Mouse (Mus musculus): ENCODE data around the gene 1110051M20Rik.
"Not testable (repeated sequence)": the region's sequence is repeated elsewhere in the genome, so short reads cannot be mapped to it uniquely, and the experiment has no call there.

Gene 1110051M20Rik

DNA sequence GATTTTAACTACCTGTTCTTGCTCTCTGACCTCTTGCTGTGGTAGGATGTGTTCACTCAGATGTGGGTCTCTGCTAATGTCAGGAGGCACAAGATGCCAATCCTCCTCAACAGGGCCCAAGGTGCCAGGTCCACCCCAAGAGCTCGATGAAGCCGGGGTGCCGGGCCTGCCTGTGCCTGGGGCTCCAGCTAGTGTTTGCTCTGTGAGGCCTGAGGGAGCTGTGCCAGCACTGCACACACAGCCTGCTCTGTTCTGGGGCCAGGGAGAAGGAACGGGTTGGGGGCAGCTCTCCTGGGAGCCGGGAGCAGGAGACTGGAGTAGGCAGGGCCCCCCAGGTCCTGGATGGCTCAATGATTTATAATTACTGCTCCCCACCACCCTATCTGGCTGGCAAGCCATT lies 186.4 kb downstream of the 1110051M20Rik start:
- DNase-seq (ENCODE audit: low spot score), result no peak

DNA sequence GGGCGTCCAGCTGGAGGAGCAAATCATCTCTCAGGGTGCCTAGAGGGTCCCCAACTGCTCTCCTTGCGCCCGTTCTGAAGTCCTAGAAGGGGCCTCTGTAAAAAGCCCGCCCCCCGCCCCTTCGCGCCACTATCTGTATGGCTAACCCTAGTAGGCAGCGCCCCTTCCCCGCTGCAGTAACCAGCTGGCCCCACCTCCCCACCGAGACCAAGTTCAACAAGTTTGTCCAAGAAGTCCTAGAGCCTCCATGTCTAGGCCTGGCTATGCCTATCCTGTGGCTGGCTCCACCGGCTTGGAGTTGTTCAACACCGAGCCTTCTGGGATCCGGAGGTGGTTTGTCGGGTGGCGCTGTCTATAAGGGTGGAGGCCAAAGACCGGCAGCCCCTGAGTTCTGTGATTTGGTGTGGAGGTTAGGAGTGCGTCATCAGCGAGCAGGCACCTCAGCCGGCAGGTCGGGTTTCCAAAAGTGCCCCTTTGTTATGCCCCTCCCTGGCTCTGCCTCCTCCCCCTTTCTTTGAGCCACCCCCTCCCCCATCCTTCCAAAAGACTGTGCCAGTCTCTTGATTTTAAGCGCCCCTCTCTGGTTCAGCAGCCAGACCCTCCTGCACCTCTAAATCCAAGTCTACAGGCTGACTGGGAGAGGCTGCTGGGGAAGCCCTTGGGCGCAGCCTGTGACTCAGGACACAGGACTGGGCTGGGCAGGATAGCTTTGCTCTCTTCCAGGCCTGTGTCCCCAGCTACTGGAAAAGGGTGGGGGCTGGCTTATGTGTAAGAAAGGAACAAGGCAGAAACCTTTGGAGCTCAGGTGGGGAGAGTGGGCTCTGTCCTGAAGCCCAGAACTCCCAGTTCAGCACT lies 187.2 kb downstream of the 1110051M20Rik start:
- DNase-seq (ENCODE audit: low spot score), result no peak

DNA sequence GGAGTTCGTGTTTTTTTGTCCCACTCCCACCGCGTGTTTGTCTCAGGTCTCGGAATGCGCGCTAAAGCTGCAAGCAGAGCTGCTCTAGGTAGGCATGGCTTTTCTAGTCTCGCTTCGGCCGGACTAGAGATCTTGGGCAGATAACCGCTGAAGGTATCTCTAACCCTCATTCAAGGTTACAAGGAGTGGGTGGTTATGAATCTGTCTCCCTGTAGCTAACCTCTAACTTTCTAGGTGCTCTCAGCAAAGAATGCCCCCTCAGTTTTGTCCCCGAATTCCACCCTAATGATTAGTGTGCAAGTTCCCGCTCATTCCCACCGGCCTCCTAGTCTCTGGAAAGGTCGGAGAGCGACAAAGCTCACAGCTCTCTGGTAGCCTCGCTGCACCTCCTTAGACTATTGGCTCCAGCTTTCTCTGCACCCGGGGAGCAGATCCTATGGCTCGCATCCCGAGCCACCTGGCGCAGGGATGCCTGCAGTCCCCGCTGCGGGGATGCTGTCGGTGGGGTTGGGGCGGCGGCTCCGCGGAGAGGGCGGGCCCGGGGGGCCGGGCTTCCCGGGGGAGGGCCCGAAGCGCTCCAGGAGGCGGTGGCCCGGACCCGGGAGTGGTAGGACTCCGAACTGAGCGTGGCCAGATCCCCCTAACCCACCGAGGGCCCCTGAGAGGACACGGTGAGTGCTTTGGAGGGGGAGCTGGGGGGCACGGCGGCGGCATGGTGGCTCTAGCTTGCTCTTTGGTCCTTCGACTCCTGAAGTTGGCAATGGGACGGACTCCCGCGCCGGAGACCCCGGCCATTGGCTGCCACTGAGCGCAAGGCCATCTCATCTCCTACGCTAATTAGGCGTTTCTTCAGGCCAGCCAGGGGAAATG lies 188.0 kb downstream of the 1110051M20Rik start:
- DNase-seq (ENCODE audit: low spot score), result no peak

DNA sequence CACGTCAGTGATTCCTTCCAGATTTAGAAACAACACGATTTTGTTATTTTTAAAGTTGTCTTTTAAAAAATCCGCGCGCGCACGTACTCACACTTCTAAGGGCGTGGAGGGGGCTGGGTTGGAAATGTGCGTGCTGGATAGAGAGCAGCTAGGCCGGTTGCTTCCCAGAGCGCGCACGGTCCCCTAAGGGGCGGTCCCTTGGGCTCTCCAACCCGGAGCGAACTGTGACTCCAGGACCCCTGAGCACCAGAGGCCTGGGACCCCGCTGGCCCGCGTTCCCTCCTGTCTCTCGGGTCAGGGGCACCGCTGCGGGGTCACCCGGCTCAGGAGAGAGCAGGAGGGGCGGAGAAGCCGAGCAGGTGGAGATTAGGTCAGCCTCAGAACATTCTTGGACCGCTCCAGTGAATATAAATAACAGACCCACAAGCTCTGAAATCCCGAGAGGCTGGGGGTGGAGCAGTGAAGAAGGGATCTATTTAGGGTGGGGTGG lies 188.8 kb downstream of the 1110051M20Rik start, which contains the start of gene Pacsin3:
TSS of gene Pacsin3 (plus strand) at position 294 of the 490 bp plus-strand sequence.
- no peak for DNase-seq (ENCODE audit: low spot score)

DNA sequence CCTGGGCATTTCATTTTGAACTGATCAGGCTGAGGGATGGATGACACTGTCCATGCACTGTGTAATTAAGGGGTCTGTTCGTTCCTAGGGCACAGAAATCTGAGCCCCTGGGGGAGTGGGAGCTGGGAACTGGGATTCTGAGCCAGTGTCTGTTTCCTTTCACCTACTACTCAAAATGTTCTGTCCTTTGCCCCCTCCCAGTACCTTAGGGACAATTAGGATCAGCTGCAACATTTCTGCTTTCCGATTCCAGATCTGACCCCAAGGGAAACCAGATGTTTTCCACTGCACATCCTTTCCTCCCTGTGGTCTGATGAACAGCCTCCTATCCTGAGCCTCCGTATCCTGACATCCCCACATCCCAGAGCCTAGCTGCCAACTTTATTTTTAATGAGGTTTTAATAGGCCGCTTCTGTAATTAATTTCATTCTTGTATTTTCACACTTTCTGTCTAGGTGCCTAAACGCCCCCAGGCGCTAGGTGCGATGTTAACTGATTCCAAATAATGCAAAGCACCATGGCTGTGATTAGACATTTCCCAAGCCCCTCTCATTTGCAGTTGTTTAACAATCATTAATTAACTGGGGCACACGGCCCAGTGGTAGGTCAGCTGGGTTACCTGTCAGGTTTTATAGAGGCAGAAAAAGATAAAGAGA lies 189.7 kb downstream of the 1110051M20Rik start:
- no peak for DNase-seq (ENCODE audit: low spot score)

DNA sequence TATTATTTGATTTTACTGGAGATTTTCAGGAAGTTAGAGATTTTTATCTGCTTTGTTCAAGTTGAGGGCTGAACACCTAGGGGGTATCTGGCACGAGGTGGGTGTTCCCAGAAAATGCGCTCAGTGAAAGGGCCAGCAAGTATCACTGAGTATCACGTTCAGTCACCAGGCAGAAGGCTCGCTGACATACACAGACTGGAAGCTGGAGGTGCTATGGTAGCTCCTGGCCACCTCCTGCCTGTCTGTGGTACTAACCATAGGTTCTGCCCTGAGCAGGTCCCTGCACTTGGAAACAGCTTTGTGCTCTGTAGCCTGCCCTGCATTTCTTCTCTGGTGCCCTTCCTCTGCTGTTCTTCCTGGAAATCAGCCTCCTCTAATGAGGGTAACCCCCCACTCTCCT lies 192.0 kb downstream of the 1110051M20Rik start:
- no peak for DNase-seq (ENCODE audit: low spot score)

DNA sequence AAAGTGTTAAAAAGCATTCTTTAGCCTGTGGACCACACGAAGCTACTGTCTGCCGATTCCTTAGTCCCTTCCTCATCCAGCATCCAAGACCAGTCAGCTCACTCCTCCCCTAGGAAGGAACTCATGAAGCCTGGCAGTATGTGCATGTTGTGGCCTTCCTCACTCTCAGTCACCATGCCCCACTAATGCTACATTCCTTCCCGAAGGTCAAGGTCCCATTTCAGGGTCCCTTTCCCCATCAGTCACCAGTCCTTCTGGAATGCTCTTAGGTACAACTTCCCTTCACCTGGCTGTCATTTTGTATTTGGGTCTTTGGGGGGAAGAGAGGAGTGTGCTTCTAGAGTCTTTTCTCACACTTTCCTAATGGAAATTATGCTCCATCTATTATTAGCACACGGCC lies 192.5 kb downstream of the 1110051M20Rik start:
- DNase-seq (ENCODE audit: low spot score), result no peak

DNA sequence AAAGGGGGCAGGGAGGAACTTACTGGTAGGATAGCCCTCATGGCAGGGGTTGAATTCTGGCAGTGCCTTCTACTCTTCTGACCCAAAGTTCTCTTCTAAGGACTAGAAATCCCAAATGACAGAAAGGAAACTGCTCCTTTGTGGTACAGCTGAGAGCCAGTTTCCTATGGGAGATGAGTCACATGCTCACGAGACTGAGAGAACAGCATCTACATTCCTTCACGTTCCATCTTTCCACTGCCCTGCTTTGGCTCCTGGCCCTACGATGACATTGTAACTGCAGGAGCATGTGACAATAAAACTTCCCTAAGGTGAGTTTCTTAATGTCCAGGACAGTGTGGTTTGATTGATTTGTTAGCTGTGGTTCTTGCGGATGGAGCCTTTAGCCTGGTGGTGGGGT lies 196.1 kb downstream of the 1110051M20Rik start:
- no peak for DNase-seq (ENCODE audit: low spot score)

DNA sequence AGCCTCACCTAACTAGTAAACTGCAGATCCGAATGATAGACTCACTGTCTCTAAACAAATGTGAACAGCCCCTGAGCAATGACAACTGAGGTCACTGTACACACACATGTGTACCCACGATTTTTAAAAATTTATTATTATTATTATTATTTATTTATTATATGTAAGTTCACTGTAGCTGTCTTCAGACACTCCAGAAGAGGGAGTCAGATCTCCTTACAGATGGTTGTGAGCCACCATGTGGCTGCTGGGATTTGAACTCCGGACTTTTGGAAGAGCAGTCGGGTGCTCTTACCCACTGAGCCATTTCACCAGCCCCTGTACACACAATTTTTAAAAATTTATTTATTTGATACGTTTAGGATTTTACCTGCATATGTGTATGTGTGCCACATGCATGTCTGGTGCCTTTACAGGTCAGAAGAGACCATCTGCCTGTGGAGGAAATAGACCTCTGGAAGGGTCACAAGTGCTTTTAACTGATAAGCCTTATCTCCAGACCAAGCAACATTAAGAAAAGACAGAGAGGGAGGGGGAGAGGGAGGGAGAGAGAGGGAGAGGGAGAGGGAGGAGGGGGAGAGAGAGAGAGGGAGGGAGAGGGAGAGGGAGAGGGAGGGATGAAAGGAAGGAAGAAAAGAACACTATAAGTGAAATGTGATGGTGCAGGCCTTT lies 199.8 kb downstream of the 1110051M20Rik start:
- no peak for DNase-seq (ENCODE audit: low spot score)

DNA sequence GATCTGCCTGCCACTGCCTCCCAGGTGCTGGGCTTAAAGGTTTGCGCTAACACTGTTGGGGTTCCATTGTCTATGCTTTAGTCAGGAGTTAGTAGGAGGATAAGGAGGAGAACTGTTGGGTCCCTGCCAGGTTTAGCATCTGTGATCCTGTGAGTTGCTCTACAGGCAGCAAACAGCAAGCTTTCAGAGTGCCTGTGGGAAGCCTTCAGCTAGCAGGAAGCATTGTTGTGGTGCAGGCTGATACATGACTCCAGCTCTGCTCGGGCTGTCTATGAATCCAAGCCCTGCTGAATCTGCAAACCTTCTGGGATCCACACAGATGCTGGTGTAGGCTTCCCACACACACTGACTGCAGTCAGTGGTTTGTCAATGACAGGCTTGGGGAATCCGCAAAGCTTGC lies 201.1 kb downstream of the 1110051M20Rik start:
- no peak for DNase-seq (ENCODE audit: low spot score)

DNA sequence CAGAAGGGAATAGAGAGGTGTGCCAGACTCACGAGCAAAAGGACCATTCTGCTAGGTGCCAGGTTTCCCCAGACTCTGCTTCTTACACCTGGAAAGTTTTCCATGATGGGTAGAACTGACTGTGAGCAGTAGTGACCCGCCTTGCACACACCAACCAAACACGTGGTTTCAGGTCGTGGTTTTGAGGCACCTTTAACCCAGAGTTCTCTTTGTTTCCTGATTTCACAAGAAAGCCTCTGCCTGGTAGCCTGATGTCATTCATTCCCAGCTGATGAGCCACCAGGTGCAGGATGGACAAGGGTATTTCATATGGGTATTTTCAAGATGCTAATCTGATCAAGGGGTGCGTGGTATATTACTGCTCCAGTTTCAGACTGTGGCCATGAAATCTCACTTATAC lies 202.0 kb downstream of the 1110051M20Rik start:
- DNase-seq (ENCODE audit: low spot score), result no peak

DNA sequence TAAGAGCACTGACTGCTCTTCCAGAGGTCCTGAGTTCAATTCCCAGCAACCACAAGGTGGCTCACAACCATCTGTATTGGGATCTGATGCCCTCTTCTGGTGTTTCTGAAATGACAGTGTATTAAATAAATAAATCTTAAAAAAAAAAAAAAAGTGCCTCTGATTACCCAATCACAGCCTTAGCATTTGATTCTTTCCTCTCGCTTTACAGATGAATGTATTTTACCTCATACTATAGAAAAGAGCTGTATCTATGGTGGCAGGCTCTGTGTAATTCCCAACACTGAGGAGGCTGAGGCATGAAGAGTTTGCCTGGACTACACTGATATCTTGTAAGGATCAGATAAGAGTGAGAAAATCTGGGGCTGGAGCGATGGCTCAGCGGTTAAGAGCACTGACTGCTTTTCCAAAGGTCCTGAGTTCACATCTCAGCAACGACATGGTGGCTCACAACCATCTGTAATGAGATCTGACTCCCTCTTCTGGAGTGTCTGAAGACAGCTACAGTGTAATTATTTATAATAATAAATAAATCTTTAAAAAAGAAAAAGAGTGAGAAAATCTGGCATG lies 206.9 kb downstream of the 1110051M20Rik start:
- not testable (repeated sequence) for DNase-seq (ENCODE audit: low spot score)

DNA sequence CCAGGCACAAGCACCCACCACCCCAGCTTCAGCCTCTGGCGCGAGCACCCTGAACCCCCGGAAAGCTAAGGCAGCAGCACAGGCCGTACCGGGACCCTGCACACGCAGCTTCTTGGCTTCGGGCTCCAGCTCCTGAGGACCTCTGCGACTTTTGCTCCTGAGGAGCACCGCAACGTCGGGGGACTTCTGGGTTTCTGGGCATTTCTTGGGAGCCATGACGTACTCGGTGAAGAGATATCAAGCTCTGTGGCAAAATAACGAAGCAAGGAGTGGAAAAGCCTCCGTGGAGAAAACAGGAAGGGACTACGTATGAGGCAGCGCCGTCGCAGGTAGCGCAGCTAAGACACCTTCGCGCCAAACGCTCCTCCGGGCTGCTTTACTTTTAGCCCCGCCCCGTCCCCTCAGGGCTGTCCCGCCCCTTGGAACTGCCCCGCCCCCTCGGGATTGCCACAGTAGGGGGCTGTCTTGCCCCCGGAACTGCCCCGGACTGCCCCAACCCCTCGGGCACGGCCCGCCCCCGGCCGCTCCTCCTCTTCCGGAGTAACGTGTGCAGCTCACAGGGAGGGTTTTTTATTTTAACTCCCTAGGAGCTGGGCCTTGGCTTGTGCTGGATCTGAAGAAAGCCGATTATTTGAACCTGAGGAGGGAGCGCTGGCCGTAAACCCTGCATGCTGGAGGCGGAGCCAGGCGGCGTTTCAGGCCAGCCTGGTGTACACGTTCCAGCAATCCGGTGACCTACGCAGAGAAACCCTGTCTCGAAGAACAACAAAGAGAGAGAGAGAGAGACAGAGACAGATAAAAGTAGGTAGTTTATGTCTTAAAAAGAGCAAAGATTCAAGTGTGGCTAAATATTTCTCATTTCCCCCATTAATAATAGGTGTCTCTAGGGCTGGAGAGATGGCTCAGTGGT lies 207.6 kb downstream of the 1110051M20Rik start, which contains the start of gene Ddb2:
TSS of gene Ddb2 (minus strand) at position 382 of the 910 bp plus-strand sequence.
- peak; percentile 76 for DNase-seq (ENCODE audit: low spot score)

DNA sequence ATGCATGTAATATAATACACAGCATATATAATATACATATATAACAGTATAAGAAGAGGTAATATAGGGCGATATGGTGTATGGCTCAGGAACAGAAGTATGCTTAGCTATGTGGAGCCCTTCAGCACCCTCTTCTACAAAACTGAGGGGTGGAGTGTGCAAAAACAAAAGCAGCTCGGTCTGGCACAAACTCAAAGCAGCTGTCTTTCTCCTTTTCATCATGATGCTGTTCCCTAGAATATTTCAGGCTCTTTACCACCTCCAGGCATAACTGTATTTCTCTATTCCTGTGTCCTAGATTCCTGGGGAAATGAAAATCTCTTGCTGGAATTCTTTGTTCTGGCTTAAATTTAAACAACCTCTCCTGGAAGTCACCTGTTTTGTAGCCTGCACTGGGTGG lies 214.8 kb downstream of the 1110051M20Rik start:
- no peak for DNase-seq (ENCODE audit: low spot score)
